Mouse (Mus musculus): ENCODE measurements around the gene Umps. TPM values are rescaled to one million over a fixed set of nuclear protein-coding genes. Genes with fewer than 3 reads are reported as not detected.

Gene Umps
- polyA plus RNA-seq, 1 experiment from 2014 or later, result 30.9 TPM

- H3K4me1 ChIP-seq (replicated peaks; ENCODE audit: control insufficient read depth, insufficient read depth, low read length), result peaks cover 12% of the 10 kb centered on the region
- H3K27me3 ChIP-seq (replicated peaks; ENCODE audit: control insufficient read depth, insufficient read depth, low read length), result no peaks in the 10 kb centered on the region
- H3K4me3 ChIP-seq (replicated peaks; ENCODE audit: low read length), result no peak overlapping the region
- no peak for ATAC-seq
- no peaks in the 10 kb centered on the region for H3K9me3 ChIP-seq (ENCODE audit: control insufficient read depth, low read length)
- H3K36me3 ChIP-seq (ENCODE audit: control insufficient read depth, insufficient read depth), result no peaks in the 10 kb centered on the region
- H3K4me2 ChIP-seq (ENCODE audit: low read length), result no peak overlapping the region
- 75% methylated on average over 4 of the region's 4 CpGs for WGBS
- no peak overlapping the region for H3K27ac ChIP-seq (ENCODE audit: low read length)
- no peak overlapping the region for H3K9ac ChIP-seq (replicated peaks; ENCODE audit: low read depth, low read length)
Measured at GRCm38 (mm10) chr16:33908239-33908638, 58.6 kb downstream of the Umps start.

Other genes with a start within 250 kb of the Umps start
- gene Muc13, start 173.0 kb downstream of the Umps start, polyA plus RNA-seq (2015; fragmentation: Nextera tagmentation; extraction: Ambion mirVana), result 0.11 TPM in 1 of 2 replicates, not detected in the other
- 7.7 and 10.5 TPM in 2 replicates for gene Itgb5, start 137.4 kb downstream of the Umps start, polyA plus RNA-seq (2015; fragmentation: Nextera tagmentation; extraction: Ambion mirVana)